Mouse (Mus musculus) cerebellum, adult 11-12 months (tissue): ENCODE results near the gene Kdf1.

Source experiments
- DNase-seq: peaks from one replicate; pipeline ENCODE4 v3.0.0; 2022

Kdf1 gene

DNA sequence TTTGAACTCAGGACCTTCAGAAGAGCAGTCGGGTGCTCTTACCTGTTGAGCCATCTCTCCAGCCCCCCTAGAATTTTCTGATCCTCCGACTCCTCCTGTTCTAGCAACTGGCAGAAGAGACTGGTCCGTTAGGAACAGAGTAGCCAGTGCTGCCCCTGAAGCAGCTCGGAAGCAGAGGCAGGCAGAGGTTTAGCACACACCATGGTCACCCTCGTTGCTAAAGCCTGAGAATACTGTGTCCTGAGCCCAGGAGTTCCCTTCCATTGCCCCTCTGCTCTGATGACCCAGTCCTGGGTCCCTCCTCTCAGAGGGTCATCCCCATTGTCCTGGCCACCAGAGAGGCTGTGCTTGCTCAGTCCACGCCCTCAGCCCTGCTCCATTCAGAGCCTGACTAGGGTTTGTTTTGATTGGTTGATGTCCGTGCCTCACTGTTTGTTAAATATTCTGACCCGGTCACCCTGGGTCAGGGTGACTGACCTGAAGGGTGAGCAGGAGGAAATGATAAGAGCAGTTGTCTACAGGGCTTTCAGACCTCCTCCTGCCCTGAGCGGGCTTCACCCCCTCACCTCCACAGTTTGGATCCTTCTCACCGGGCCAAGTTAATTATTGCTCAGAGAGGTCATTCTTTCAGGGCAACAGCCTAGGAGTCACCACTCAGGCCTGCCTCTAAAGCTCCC, 38.4 kb downstream of the Kdf1 start:
- DNase-seq, result no peak

GRCm38 (mm10) chr4:133559846-133560245, 41.1 kb downstream of the Kdf1 start:
- no peak for DNase-seq

DNA sequence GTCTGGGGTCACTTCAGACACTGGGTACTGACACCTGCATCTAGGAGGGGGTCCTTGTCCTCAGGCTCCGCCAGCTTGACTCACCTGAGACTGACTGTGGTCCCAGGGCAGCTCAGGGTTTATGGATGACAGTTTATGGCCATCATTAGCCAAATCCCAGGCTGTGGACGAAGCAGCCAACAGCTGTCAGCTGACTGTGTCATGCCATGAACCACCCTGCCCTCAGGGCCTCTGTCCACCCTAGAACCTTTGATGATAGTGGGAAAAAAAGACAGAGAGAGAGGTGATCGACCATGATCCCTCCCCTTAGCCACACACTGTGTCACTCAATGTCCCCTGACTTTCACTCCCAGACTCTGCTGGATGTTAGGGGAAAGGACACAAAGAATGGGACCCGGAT, 42.9 kb downstream of the Kdf1 start:
- no peak for DNase-seq

DNA sequence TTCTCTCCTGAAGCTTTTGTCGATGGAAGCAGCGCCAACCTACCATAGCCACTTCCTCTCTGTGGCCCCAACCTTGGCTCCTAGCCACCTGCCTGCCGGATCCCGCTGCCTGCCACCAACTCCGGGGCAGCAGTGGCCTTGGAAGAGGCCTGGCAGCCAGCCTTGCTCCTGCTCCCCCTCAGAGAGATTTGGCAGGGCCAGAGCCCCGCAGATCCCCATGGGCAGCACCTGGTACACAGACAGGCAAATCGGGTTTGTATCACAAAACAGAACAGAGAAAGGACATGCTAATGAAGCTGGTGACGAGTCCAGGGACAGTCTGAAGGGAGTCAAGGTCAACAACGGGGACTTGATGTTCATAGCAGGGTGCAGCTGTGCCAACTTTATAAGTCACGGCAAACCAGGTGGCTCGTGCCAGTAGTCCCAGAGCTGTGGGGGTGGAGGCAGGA, 44.4 kb downstream of the Kdf1 start:
- DNase-seq, result peak; percentile 92

DNA sequence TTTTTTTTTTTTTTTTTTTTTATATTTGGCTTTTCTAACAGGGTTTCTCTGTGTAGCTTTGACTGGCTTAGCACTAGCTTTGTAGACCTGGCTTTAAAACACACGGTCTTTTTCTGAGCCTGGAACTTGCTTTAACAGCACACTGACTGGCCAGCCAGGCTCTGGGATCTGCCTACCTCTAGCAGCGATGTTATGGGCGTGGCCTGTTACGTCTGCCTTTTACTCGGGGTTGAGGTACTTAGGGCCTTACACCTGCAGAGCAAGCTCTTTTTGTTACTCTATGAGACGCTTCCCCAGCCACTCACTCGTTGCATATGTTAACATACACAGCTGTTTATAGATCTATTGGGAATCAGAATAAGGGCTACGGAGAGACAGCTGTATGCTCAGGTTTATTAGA, 48.5 kb downstream of the Kdf1 start:
- DNase-seq, result no peak

DNA sequence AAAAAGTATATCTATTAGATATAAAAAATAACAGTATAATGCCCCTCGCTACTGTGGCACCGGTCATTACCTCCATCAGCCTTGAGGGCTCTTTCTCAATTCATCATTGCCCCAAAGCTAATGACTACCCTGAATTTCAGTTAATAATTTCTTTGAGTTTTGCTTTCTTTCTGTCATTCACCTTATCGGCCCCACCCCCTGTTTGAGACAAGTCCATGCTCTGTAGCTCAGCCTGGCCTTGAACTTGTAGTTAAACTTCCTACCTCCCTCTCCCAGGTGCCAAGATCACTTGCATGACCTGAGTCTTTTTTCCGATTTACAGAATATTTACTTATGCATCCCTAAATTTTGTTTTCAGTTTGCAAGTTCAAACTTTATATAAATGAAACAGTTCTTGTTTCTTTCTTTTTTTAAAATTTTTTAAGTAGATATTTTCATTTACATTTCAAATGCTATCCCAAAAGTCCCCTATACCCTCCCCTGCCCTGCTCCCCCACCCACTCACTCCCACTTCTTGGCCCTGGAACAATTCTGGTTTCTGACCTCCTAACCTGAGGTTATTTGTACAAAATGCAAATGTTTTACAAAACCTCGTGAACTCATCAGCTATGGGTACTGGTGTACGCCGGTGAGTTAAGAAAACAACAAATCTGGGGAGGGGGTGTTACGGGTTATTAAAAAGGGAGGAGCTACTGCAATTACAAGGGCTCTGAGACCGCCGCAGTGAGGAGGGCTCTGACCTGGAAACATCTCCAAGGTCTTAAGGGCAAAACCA, 50.7 kb downstream of the Kdf1 start:
- DNase-seq, result no peak

GRCm38 (mm10) chr4:133570066-133570466, 51.3 kb downstream of the Kdf1 start:
- no peak for DNase-seq

- DNase-seq, result peak; percentile 89
Observed at GRCm38 (mm10) chr4:133574070-133574842, 55.5 kb downstream of the Kdf1 start, which contains the start of gene Gpatch3. TSS of gene Gpatch3 (plus strand) at chr4:133574745.

DNA sequence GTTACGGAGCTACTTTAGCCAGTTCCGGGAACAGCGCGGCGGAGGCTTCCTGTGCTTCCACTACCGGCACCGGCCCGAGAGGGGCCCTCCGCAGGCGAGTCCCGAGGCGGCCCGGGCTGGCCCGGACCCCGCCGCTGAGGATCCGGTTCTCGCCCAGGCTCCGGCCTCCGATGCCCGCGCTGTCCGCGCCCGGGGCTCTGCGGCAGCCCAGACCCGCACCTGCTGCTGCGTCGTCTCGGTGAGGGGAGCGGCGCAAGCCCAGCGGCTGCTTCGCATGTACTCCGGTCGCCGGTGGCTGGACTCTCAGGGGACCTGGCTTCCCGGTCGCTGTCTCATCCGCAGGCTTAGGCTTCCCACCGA, 56.1 kb downstream of the Kdf1 start:
- DNase-seq, result no peak

DNA sequence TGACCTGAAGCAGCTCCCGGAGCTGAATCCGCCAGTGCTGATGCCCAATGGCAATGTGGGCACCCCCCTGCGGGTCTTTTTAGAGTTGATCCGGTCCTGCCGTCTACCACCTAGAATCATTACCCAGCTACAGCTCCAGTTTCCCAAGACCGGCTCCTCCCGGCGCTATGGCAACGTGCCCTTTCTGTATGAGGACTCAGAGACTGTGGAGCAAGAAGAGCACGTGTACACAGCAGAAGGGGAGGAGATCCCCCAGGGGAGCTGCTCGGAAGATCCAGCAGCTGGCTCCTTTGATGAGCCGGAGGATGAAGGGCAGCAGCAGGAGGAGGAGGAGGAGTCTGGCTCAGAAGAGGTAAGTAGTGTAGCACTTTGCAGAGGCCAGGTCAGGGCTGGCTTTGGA, 59.2 kb downstream of the Kdf1 start:
- no peak for DNase-seq
